Mouse (Mus musculus) CH12.LX (cell line): ENCODE data around the gene Rap1a. TPM values are rescaled to one million over a fixed set of nuclear protein-coding genes. Genes with fewer than 3 reads are reported as not detected.
A peak's percentile ranks its signal among the peaks of the same experiment; 100 is the strongest.

Experiments
- DNase-seq: peaks from one replicate; pipeline ENCODE4 v3.0.0-alpha.2; 2013; ENCODE audit errors: extremely low read depth
- H3K27ac ChIP-seq: 2 replicates; pipeline ENCODE4 v1.5.1; 2012; ENCODE audit warnings: low read depth, mild to moderate bottlenecking, control low read depth, moderate library complexity; ENCODE audit not compliant: insufficient read depth
- H3K27me3 ChIP-seq: replicated peaks from 2 replicates; pipeline ENCODE3; 2012; ENCODE audit warnings: inconsistent platforms
- H3K36me3 ChIP-seq, 2 experiments: replicated peaks in 1 of 2; 2 replicates each; pipeline versions ENCODE3 to v1.6.1; 2012; ENCODE audit warnings: inconsistent platforms in 1 of 2, low read length in 1 of 2, mild to moderate bottlenecking in 1 of 2, mixed read lengths in 1 of 2, moderate library complexity in 1 of 2; ENCODE audit not compliant: control insufficient read depth in 1 of 2, insufficient read depth in 1 of 2
- H3K4me1 ChIP-seq, 2 experiments: 2 replicates each; pipeline ENCODE4 v1.6.1; 2012; ENCODE audit warnings: inconsistent platforms in 1 of 2, moderate library complexity in 1 of 2; ENCODE audit not compliant: insufficient read depth in 2 of 2, control insufficient read depth in 1 of 2
- H3K4me2 ChIP-seq: 2 replicates; pipeline ENCODE4 v1.6.1; 2012; ENCODE audit warnings: low read depth, mild to moderate bottlenecking, control low read depth; ENCODE audit not compliant: poor library complexity, insufficient read depth, severe bottlenecking
- H3K4me3 ChIP-seq, 3 experiments: fragments of 150-350 bp in 1 of 3; sonication (generic) in 1 of 3; replicated peaks in 1 of 3; 2 replicates each; pipeline versions ENCODE3 to v1.5.1; 2011 to 2012; ENCODE audit warnings: low read depth in 2 of 3, low read length in 2 of 3, mild to moderate bottlenecking in 2 of 3, moderate library complexity in 2 of 3, control low read depth in 1 of 3, improper control_type of control experiment in 1 of 3, inconsistent platforms in 1 of 3, mixed read lengths in 1 of 3; ENCODE audit not compliant: poor library complexity in 1 of 3
- H3K79me2 ChIP-seq: replicated peaks from 2 replicates; pipeline ENCODE4 v1.6.1; 2012; ENCODE audit warnings: mild to moderate bottlenecking, moderate library complexity; ENCODE audit not compliant: control insufficient read depth, poor library complexity, insufficient read depth, severe bottlenecking; ENCODE audit errors: extremely low read depth
- H3K9ac ChIP-seq: 2 replicates; pipeline ENCODE4 v1.6.1; 2012; ENCODE audit warnings: low read depth, mild to moderate bottlenecking, control low read depth, moderate library complexity; ENCODE audit not compliant: insufficient read depth
- H3K9me3 ChIP-seq: replicated peaks from 2 replicates; pipeline ENCODE3; 2012; ENCODE audit warnings: low read length, inconsistent platforms, mixed read lengths
- CHD1 ChIP-seq: IDR thresholded peaks from 2 replicates; pipeline ENCODE4 v1.6.1; 2012; ENCODE audit warnings: low read depth, low read length, improper control_type of control experiment, inconsistent platforms
- CHD2 ChIP-seq: IDR thresholded peaks from 2 replicates; pipeline ENCODE4 v1.6.1; 2011; ENCODE audit warnings: low read length, improper control_type of control experiment
- EP300 ChIP-seq: IDR thresholded peaks from 2 replicates; pipeline ENCODE4 v1.6.1; 2011; ENCODE audit warnings: low read length, improper control_type of control experiment
- GABPA ChIP-seq: IDR thresholded peaks from 2 replicates; pipeline ENCODE4 v1.6.1; 2012; ENCODE audit warnings: low read depth, low read length, improper control_type of control experiment, inconsistent platforms; ENCODE audit not compliant: insufficient replicate concordance
- HCFC1 ChIP-seq: IDR thresholded peaks from 2 replicates; pipeline ENCODE4 v1.6.1; 2012; ENCODE audit warnings: low read depth, mild to moderate bottlenecking, inconsistent platforms, low read length, improper control_type of control experiment
- KAT2A ChIP-seq: IDR thresholded peaks from 2 replicates; pipeline ENCODE4 v1.6.1; 2012; ENCODE audit warnings: low read length, improper control_type of control experiment, inconsistent platforms; ENCODE audit not compliant: insufficient replicate concordance
- MAFK ChIP-seq: IDR thresholded peaks from 2 replicates; pipeline ENCODE4 v1.6.1; 2011; ENCODE audit warnings: low read length, improper control_type of control experiment; ENCODE audit not compliant: insufficient replicate concordance
- MAX ChIP-seq: IDR thresholded peaks from 2 replicates; pipeline ENCODE4 v1.6.1; 2011; ENCODE audit warnings: low read length, improper control_type of control experiment
- MAZ ChIP-seq: IDR thresholded peaks from 2 replicates; pipeline ENCODE4 v1.6.1; 2012; ENCODE audit warnings: low read depth, mild to moderate bottlenecking, inconsistent platforms, low read length, improper control_type of control experiment, moderate library complexity
- MXI1 ChIP-seq: IDR thresholded peaks from 2 replicates; pipeline ENCODE4 v1.6.1; 2011; ENCODE audit warnings: mild to moderate bottlenecking, low read depth, low read length, improper control_type of control experiment
- MYC ChIP-seq: IDR thresholded peaks from 2 replicates; pipeline ENCODE4 v1.6.1; 2011; ENCODE audit warnings: low read depth, mild to moderate bottlenecking, improper control_type of control experiment, low read length
- NELFE ChIP-seq: IDR thresholded peaks from 2 replicates; pipeline ENCODE4 v1.6.1; 2011; ENCODE audit warnings: low read depth, low read length, improper control_type of control experiment
- NRF1 ChIP-seq: IDR thresholded peaks from 2 replicates; pipeline ENCODE4 v1.6.1; 2014; ENCODE audit warnings: low read depth, mild to moderate bottlenecking, inconsistent platforms, low read length, improper control_type of control experiment, moderate library complexity
- RCOR1 ChIP-seq: conservative IDR thresholded peaks from 2 replicates; pipeline ENCODE4 v1.6.1; 2012; ENCODE audit warnings: low read depth, mild to moderate bottlenecking, inconsistent platforms, low read length, improper control_type of control experiment
- SIN3A ChIP-seq: IDR thresholded peaks from 2 replicates; pipeline ENCODE4 v1.6.1; 2012; ENCODE audit warnings: low read length, improper control_type of control experiment, inconsistent platforms
- TCF12 ChIP-seq: IDR thresholded peaks from 2 replicates; pipeline ENCODE4 v1.6.1; 2014; ENCODE audit warnings: low read depth, mild to moderate bottlenecking, inconsistent platforms, low read length, improper control_type of control experiment
- UBTF ChIP-seq: IDR thresholded peaks from 2 replicates; pipeline ENCODE4 v1.6.1; 2012; ENCODE audit warnings: low read depth, mild to moderate bottlenecking, inconsistent platforms, low read length, improper control_type of control experiment, moderate library complexity
- ZC3H11A ChIP-seq: IDR thresholded peaks from 2 replicates; pipeline ENCODE4 v1.6.1; 2012; ENCODE audit warnings: low read depth, mild to moderate bottlenecking, inconsistent platforms, low read length, improper control_type of control experiment
- ZMIZ1 ChIP-seq: IDR thresholded peaks from 2 replicates; pipeline ENCODE4 v1.6.1; 2012; ENCODE audit warnings: low read depth, mild to moderate bottlenecking, inconsistent platforms, low read length, improper control_type of control experiment
- dilution Hi-C: fragments of 300-500 bp; cut with MboI; formaldehyde crosslinking; loops from 2 replicates; pipeline ENCODE4 v1.14.3; 2020; ENCODE audit warnings: low sequenced_read_pairs; ENCODE audit not compliant: extremely low pct_unique_long_range_greater_than_20kb, extremely low pct_ligation_motif_present
- in situ Hi-C: fragments of 300-500 bp; cut with MboI; formaldehyde crosslinking; loops from 3 replicates; pipeline ENCODE4 v1.14.3; 2019; ENCODE audit warnings: low sequenced_read_pairs, low pct_ligation_motif_present, low pct_unique_long_range_greater_than_20kb, mixed read lengths
- polyA plus RNA-seq: library from polyadenylated mRNA; unstranded; fragments of >175 nt; gene quantifications from 2 replicates; pipeline ENCODE4 v1.2.1, GENCODE M21; 2012; ENCODE audit warnings: low read depth; ENCODE audit not compliant: insufficient read length
- total RNA-seq, 2 experiments: library from RNA; depleted of rRNA; stranded (reverse); fragments of 300-350 nt in 1 of 2; fragments of >200 nt in 1 of 2; gene quantifications; 2 replicates each; pipeline ENCODE4 v1.2.3; 2012 to 2014

Gene Rap1a
- total and polyA plus RNA-seq, 3 experiments = 63.3 to 250 (median 209) TPM

DNA sequence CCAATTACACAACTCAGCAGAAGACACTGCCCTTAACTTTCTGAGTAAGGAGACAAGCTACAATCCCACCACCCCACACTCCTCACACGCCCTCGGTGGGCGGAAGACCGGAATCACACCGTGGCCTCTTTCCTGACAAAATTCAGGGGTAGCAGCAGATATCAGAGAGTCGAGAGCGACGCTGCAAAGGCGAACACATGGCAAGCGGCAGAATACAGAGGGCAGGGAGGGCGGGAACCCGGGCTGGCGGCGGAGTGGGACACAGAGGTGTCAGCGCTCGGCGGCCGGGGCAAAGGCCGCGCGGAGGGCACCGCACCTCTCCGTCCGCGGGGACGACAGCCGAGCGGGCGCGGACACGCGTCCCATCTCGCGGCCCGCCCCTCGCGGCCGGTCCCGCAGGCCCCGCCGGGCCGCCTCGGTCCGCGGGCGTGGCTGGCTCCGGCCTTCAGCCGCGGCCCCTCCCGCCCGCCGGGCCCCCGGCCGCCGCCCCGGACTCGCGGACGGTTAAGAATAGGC is 403 bp downstream of the Rap1a start:
- no peaks in the 10 kb centered on the region for H3K36me3 ChIP-seq
- H3K9ac ChIP-seq = peak overlapping the region; percentile 94
- peaks cover 11 to 37% of the 10 kb centered on the region in 2 experiments for H3K4me1 ChIP-seq
- peak overlapping the region; percentile 19; the same call in 1 of the 2 replicates for H3K4me2 ChIP-seq
- no peaks in the 10 kb centered on the region for H3K27me3 ChIP-seq
- H3K27ac ChIP-seq = peak overlapping the region; percentile 74
- no peak for TF ChIP-seq TCF12
- TF ChIP-seq HCFC1 = no peak
- peak; percentile 42 for TF ChIP-seq SIN3A
- no peak for TF ChIP-seq ZC3H11A
- TF ChIP-seq MXI1 = peak; percentile 85
- TF ChIP-seq GABPA = no peak
- no peaks in the 10 kb centered on the region for H3K9me3 ChIP-seq
- dilution Hi-C loops = no loop called here
- DNase-seq = peak; percentile 38
- peaks cover 44% of the 10 kb centered on the region for H3K79me2 ChIP-seq
- in situ Hi-C loops = loop anchor here (25.0 kb wide), 1 partner anchor 113 kb away; the partner anchor contains the start of gene Ddx20
- H3K4me3 ChIP-seq = peak overlapping the region; percentile 76 to 83 (median 78)

DNA sequence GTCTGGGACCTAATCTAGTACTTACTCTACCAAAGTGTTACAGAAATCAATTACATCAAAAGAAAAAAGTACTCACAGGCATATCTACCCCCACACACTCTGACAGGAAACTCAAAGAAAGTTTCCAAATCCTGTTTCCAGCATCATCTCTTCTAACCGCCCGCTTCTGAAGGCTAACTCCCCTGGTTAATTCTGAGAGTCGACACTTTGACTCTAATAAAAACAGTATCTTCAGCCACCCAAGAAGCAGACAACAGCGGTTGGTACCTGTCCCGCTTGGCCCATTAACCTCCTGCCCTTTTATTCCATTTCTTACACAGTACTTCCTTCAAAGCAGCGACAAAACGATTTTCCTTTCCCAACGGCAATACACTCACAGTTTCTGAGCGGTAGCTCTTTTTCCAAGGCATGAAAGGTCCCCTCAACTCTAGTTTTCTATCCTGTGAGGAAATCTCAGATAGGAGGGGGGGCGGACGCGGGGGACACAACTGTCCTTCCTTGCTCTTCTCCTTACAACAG is 921 bp downstream of the Rap1a start:
- Histone ChIP-seq H3K4me2 (peak overlapping the region; percentile 19; the same call in 1 of the 2 replicates), H3K36me3 (no peaks in the 10 kb centered on the region), H3K27me3 (no peaks in the 10 kb centered on the region), H3K27ac (peak overlapping the region; percentile 74), H3K9me3 (no peaks in the 10 kb centered on the region), H3K79me2 (peaks cover 47% of the 10 kb centered on the region), H3K4me3 (peak overlapping the region; percentile 76 to 83 (median 78)), H3K9ac (peak overlapping the region; percentile 94), H3K4me1 (peaks cover 11 to 42% of the 10 kb centered on the region in 2 experiments)
- DNase-seq = peak; percentile 44
- dilution Hi-C loops = no loop called here
- TF ChIP-seq HCFC1 = no peak
- TF ChIP-seq ZMIZ1 = peak; percentile 61; the same call in 1 of the 2 replicates
- 0 out of 2 replicates have a peak, but pooled peaks have one; percentile 37 for TF ChIP-seq NELFE
- 0 out of 2 replicates have a peak, but pooled peaks have one; percentile 28 for TF ChIP-seq KAT2A
- TF ChIP-seq MAFK = no peak
- peak; percentile 70; the same call in 1 of the 2 replicates for TF ChIP-seq MAZ
- 0 out of 2 replicates have a peak, but pooled peaks have one; percentile 32 for TF ChIP-seq CHD2
- peak; percentile 61; the same call in 1 of the 2 replicates for TF ChIP-seq SIN3A
- peak; percentile 62; the same call in 1 of the 2 replicates for TF ChIP-seq UBTF
- peak; percentile 35; the same call in 1 of the 2 replicates for TF ChIP-seq MAX
- TF ChIP-seq EP300 = peak; percentile 40; the same call in 1 of the 2 replicates
- peak; percentile 10; the same call in 1 of the 2 replicates for TF ChIP-seq CHD1
- TF ChIP-seq RCOR1 = 0 out of 2 replicates have a peak, but pooled peaks have one; percentile 63
- TF ChIP-seq MYC = 0 out of 2 replicates have a peak, but pooled peaks have one; percentile 40
- TF ChIP-seq NRF1 = no peak
- in situ Hi-C loops = loop anchor here (25.0 kb wide), 1 partner anchor 113 kb away; the partner anchor contains the start of gene Ddx20
